Mouse (Mus musculus): ENCODE data around the gene Snapc4.

- TF ChIP-seq CTCF (conservative IDR thresholded peaks at IDR 0.05; ENCODE audit: insufficient read depth, insufficient read length, low read depth, low read length) (no peak), POLR2A (IDR thresholded peaks at IDR 0.05; ENCODE audit: low read depth, low read length) (no peak)
These were observed 61.3 kb downstream of the Snapc4 start for GRCm38 (mm10) chr2:26319109-26319508.
